Mouse (Mus musculus) olfactory bulb, adult 2 months (tissue): Measurements from ENCODE around the gene B4gat1. TPM values are rescaled to one million over a fixed set of nuclear protein-coding genes. Genes with fewer than 3 reads are reported as not detected.
A peak's percentile ranks its signal among the peaks of the same experiment; 100 is the strongest.

Source experiments
- H3K27ac ChIP-seq: fragments of 200-500 bp; 2 replicates; pipeline ENCODE4 v1.5.1; 2012; ENCODE audit warnings: low read depth, low read length; ENCODE audit not compliant: insufficient read depth
- H3K4me1 ChIP-seq: fragments of 200-500 bp; 2 replicates; pipeline ENCODE4 v1.6.1; 2012; ENCODE audit warnings: low read length; ENCODE audit not compliant: control insufficient read depth, insufficient read depth
- H3K4me3 ChIP-seq: fragments of 200-500 bp; 2 replicates; pipeline ENCODE4 v1.5.1; 2012; ENCODE audit warnings: mild to moderate bottlenecking, low read depth, low read length, moderate library complexity; ENCODE audit not compliant: insufficient read depth
- CTCF ChIP-seq: fragments of 200-500 bp; IDR thresholded peaks from 2 replicates; pipeline ENCODE4 v1.5.1; 2012; ENCODE audit warnings: low read depth, mild to moderate bottlenecking, low read length, moderate library complexity; ENCODE audit not compliant: insufficient read depth
- POLR2A ChIP-seq: fragments of 200-500 bp; IDR thresholded peaks from 2 replicates; pipeline ENCODE4 v1.6.1; 2012; ENCODE audit warnings: mild to moderate bottlenecking, low read depth, low read length, moderate library complexity; ENCODE audit not compliant: insufficient read depth
- WGBS: fragments of 180-500 bp; shearing (Covaris S2); methylation state at CpG from one replicate; pipeline ENCODE4 v1.1.7; 2018; 5-methylcytosine and 5-hydroxymethylcytosine counted together
- polyA plus RNA-seq: library from polyadenylated mRNA; stranded (reverse); fragments of >200 nt; gene quantifications from 2 replicates; pipeline ENCODE4 v1.2.4, GENCODE M21; 2012; ENCODE audit warnings: low replicate concordance; ENCODE audit not compliant: missing spikeins, insufficient read depth, insufficient read length

The B4gat1 gene
- polyA plus RNA-seq, 1 experiment, result not detected

- Histone ChIP-seq H3K27ac (no peak overlapping the region), H3K4me3 (peak overlapping the region; percentile 82), H3K4me1 (peaks cover 14% of the 10 kb centered on the region)
- TF ChIP-seq CTCF, result no peak
- no peak for TF ChIP-seq POLR2A
- WGBS, result 2% methylated on average over 16 of the region's 16 CpGs
These were observed 3.0 kb downstream of the B4gat1 start for GRCm38 (mm10) chr19:5041588-5041987.

GRCm38 (mm10) chr19:5045531-5045930 is 6.9 kb downstream of the B4gat1 start:
- Histone ChIP-seq H3K4me3 (no peak overlapping the region), H3K27ac (no peak overlapping the region), H3K4me1 (peaks cover 31% of the 10 kb centered on the region)
- TF ChIP-seq POLR2A (no peak), CTCF (no peak)
- WGBS, result 50% methylated on average over 4 of the region's 4 CpGs

GRCm38 (mm10) chr19:5048138-5049056 is 9.8 kb downstream of the B4gat1 start:
- WGBS, result 61% methylated on average over 14 of the region's 14 CpGs
- Histone ChIP-seq H3K4me1 (peaks cover 44% of the 10 kb centered on the region), H3K4me3 (no peak overlapping the region), H3K27ac (peak overlapping the region; percentile 99)
- TF ChIP-seq CTCF (no peak), POLR2A (no peak)

- H3K4me3 ChIP-seq, result no peak overlapping the region
- WGBS, result 79% methylated on average over 6 of the region's 6 CpGs
- peak overlapping the region; percentile 99 for H3K27ac ChIP-seq
- H3K4me1 ChIP-seq, result peaks cover 48% of the 10 kb centered on the region
- TF ChIP-seq CTCF (no peak), POLR2A (no peak)
These were observed 10.7 kb downstream of the B4gat1 start for GRCm38 (mm10) chr19:5049325-5049724.

- H3K4me3 ChIP-seq, result peak within 1 kb of the TSS; percentile 48
- 0 out of 2 replicates have a peak, but pooled peaks have one; percentile 25 for TF ChIP-seq POLR2A
- TF ChIP-seq CTCF, result no peak; the same call in 1 of the 2 replicates
- H3K4me1 ChIP-seq, result peaks cover 48% of the 10 kb centered on the region
- 5% methylated on average over 14 of the region's 14 CpGs for WGBS
- peak within 1 kb of the TSS; percentile 99 for H3K27ac ChIP-seq
These were observed 11.7 kb downstream of the B4gat1 start, which contains the start of gene Rin1 for GRCm38 (mm10) chr19:5050047-5050905. Gene Rin1, plus strand, starts transcription at chr19:5050481.

GRCm38 (mm10) chr19:5051031-5051430 is 12.4 kb downstream of the B4gat1 start:
- peak overlapping the region; percentile 48 for H3K4me3 ChIP-seq
- WGBS, result 13% methylated on average over 17 of the region's 17 CpGs
- H3K27ac ChIP-seq, result peak overlapping the region; percentile 99
- peaks cover 43% of the 10 kb centered on the region for H3K4me1 ChIP-seq
- TF ChIP-seq POLR2A (no peak), CTCF (no peak)

- TF ChIP-seq CTCF (no peak), POLR2A (no peak)
- peaks cover 43% of the 10 kb centered on the region for H3K4me1 ChIP-seq
- peak overlapping the region; percentile 48 for H3K4me3 ChIP-seq
- 34% methylated on average over 3 of the region's 3 CpGs for WGBS
- peak overlapping the region; percentile 99 for H3K27ac ChIP-seq
These were observed 12.9 kb downstream of the B4gat1 start for GRCm38 (mm10) chr19:5051515-5051914.

- Histone ChIP-seq H3K27ac (peak overlapping the region; percentile 54), H3K4me1 (peaks cover 43% of the 10 kb centered on the region), H3K4me3 (peak overlapping the region; percentile 48)
- TF ChIP-seq CTCF (no peak), POLR2A (no peak)
- 40% methylated on average over 25 of the region's 25 CpGs for WGBS
These were observed 13.7 kb downstream of the B4gat1 start for GRCm38 (mm10) chr19:5052166-5052822.
